Mouse (Mus musculus) MEL (cell line): ENCODE measurements around the gene Tapt1.

Experiments used
- CHD2 ChIP-seq: IDR thresholded peaks from 2 replicates; pipeline ENCODE4 v1.6.1; 2011; ENCODE audit warnings: low read length, improper control_type of control experiment
- TAL1 ChIP-seq: IDR thresholded peaks from 2 replicates; pipeline ENCODE4 v1.6.1; 2012; ENCODE audit warnings: mild to moderate bottlenecking, inconsistent platforms, low read length, moderate library complexity, mixed read lengths

- TF ChIP-seq CHD2 (no peak), TAL1 (no peak)
These were observed 34.7 kb upstream of the Tapt1 start for GRCm38 (mm10) chr5:44261172-44261571.
